Mouse (Mus musculus) olfactory bulb, adult 2 months (tissue): ENCODE results near the gene Tollip.

ENCODE experiments used
- CTCF ChIP-seq: fragments of 200-500 bp; IDR thresholded peaks from 2 replicates; pipeline ENCODE4 v1.5.1; 2012; ENCODE audit warnings: low read depth, mild to moderate bottlenecking, low read length, moderate library complexity; ENCODE audit not compliant: insufficient read depth
- POLR2A ChIP-seq: fragments of 200-500 bp; IDR thresholded peaks from 2 replicates; pipeline ENCODE4 v1.6.1; 2012; ENCODE audit warnings: mild to moderate bottlenecking, low read depth, low read length, moderate library complexity; ENCODE audit not compliant: insufficient read depth

DNA sequence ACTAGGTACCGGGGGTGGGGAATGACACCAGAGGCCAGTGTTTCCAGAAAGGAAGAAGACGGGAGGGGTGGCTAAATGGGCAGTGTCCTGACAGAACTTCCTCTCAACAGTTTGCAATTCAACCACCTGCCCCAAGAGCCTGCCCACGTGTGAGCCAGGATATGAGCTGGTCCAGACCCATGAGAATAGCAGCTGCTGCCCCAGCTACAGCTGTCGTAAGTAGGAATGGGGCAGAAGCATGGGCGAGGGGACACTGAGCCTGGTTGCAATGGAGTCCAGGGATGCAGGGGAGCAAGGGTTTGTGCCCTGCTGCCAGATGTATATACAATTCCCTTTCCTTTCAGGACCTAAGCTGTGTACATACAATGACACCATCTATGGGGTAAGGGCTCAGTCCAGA is 48.7 kb downstream of the Tollip start:
- TF ChIP-seq CTCF (no peak), POLR2A (no peak)
